Comparison of ENCODE assay signal across 8 mouse cellular contexts in genomic region chr2:33430771-33431699, GRCm38 (mm10). TPM values are rescaled to one million over a fixed set of nuclear protein-coding genes. Genes with fewer than 3 reads are reported as not detected.
DNase-seq lines count a peak whose midpoint lies in the region; ATAC-seq and TF ChIP-seq lines count a peak whose summit lies in the region.

Zbtb34 (minus strand) TSS chr2:33431324.

- H3K36me3 ChIP-seq in forebrain, embryonic 15.5 days: no peaks in the 10 kb centered on the region
- H3K36me3 ChIP-seq in hindbrain, embryonic 11.5 days (ENCODE audit: control insufficient read depth, insufficient read depth, low read length): no peaks in the 10 kb centered on the region
- no peaks in the 10 kb centered on the region for H3K36me3 ChIP-seq in small intestine, adult 2 months (ENCODE audit: control insufficient read depth, insufficient read depth, low read length)

- H3K4me3 ChIP-seq in forebrain, embryonic 15.5 days: peak within 1 kb of the TSS; percentile 83
- H3K4me3 ChIP-seq in hindbrain, embryonic 11.5 days (ENCODE audit: low read depth, low read length): peak within 1 kb of the TSS; percentile 98
- H3K4me3 ChIP-seq in small intestine, adult 2 months (ENCODE audit: low read depth, low read length): peak within 1 kb of the TSS; percentile 98

- TF ChIP-seq POLR2A in small intestine, adult 2 months (IDR thresholded peaks at IDR 0.05; ENCODE audit: low read depth, low read length): peak; percentile 71; the same call in 1 of the 2 replicates

- peak; percentile 69 for ATAC-seq in forebrain, embryonic 15.5 days (replicated peaks)
- peak; percentile 78 for ATAC-seq in hindbrain, embryonic 11.5 days (ENCODE audit: low FRiP score)
- peak; percentile 75 for ATAC-seq in megakaryocyte, adult 5-6 weeks (ENCODE audit: poor library complexity, severe bottlenecking)

- H3K27ac ChIP-seq in forebrain, embryonic 15.5 days (replicated peaks): peak within 1 kb of the TSS; percentile 62
- H3K27ac ChIP-seq in hindbrain, embryonic 11.5 days (ENCODE audit: low read depth, low read length): peak within 1 kb of the TSS; percentile 13
- H3K27ac ChIP-seq in small intestine, adult 2 months (ENCODE audit: insufficient read depth, low read depth, low read length): peak within 1 kb of the TSS; percentile 65

- H3K4me2 ChIP-seq in forebrain, embryonic 15.5 days (replicated peaks): peak within 1 kb of the TSS; percentile 90
- H3K4me2 ChIP-seq in hindbrain, embryonic 11.5 days (replicated peaks; ENCODE audit: low read depth, low read length): peak within 1 kb of the TSS; percentile 97

- DNase-seq in frontal cortex, postnatal 10 days (ENCODE audit: low spot score in 2 of 2): peak; percentile 43 to 63
- DNase-seq in frontal cortex, postnatal 14 days (ENCODE audit: low spot score in 2 of 2): no peak
- DNase-seq in cerebellum, adult 11-12 months: peak; percentile 53
- DNase-seq in hindbrain, embryonic 11.5 days (ENCODE audit: low spot score): peak; percentile 87
- peak in 1 of 2 experiments; percentile 37 for DNase-seq in left cerebral cortex, adult 8-10 months (ENCODE audit: low spot score in 2 of 2)

- peak within 1 kb of the TSS; percentile 88 for H3K9ac ChIP-seq in forebrain, embryonic 15.5 days (replicated peaks)
- peak within 1 kb of the TSS; percentile 93 for H3K9ac ChIP-seq in hindbrain, embryonic 11.5 days (ENCODE audit: low read depth, low read length)

- peak; percentile 98 for TF ChIP-seq CTCF in small intestine, adult 2 months (IDR thresholded peaks at IDR 0.05; ENCODE audit: extremely low read depth, insufficient read length, insufficient replicate concordance, low read depth, low read length)

- no peaks in the 10 kb centered on the region for H3K27me3 ChIP-seq in forebrain, embryonic 15.5 days
- no peaks in the 10 kb centered on the region for H3K27me3 ChIP-seq in hindbrain, embryonic 11.5 days (ENCODE audit: control insufficient read depth, insufficient read depth, low read length)
- H3K27me3 ChIP-seq in small intestine, adult 2 months (ENCODE audit: control insufficient read depth, insufficient read depth, low read length): no peaks in the 10 kb centered on the region

- H3K4me1 ChIP-seq in forebrain, embryonic 15.5 days: peaks cover 38% of the 10 kb centered on the region
- no peaks in the 10 kb centered on the region; the same call in 1 of the 2 replicates for H3K4me1 ChIP-seq in hindbrain, embryonic 11.5 days (replicated peaks; ENCODE audit: control insufficient read depth, insufficient read depth, low read length)
- H3K4me1 ChIP-seq in small intestine, adult 2 months (ENCODE audit: control insufficient read depth, insufficient read depth, insufficient read length, low read length): peaks cover 2% of the 10 kb centered on the region

- WGBS in forebrain, embryonic 15.5 days: under 1% methylated on average over 89 of the region's 102 CpGs
- 1% methylated on average over 81 of the region's 102 CpGs for WGBS in hindbrain, embryonic 11.5 days
- 2% methylated on average over 93 of the region's 102 CpGs for WGBS in small intestine, adult 2 months

- H3K9me3 ChIP-seq in forebrain, embryonic 15.5 days: no peaks in the 10 kb centered on the region
- H3K9me3 ChIP-seq in hindbrain, embryonic 11.5 days (ENCODE audit: control insufficient read depth, low read length): no peaks in the 10 kb centered on the region

RNA-seq across cellular contexts. Expression of gene Zbtb34, which starts in this region (rescaled TPM):
- polyA plus RNA-seq in forebrain, embryonic 15.5 days (2015; fragmentation: Nextera tagmentation; extraction: Ambion mirVana): 7.1 and 8.5 TPM in 2 replicates
- 8.0 and 8.5 TPM in 2 replicates for polyA plus RNA-seq in hindbrain, embryonic 11.5 days (2014; fragmentation: Nextera tagmentation; extraction: Ambion mirVana)
- 10 to 100 TPM; 22.7 to 30.4 (median 24.4) TPM for total RNA-seq in left cerebral cortex, adult 8-10 months (2022)
- 21.1 and 23.7 TPM in 2 replicates for total RNA-seq in megakaryocyte, adult 5-6 weeks (2015)
- total RNA-seq in megakaryocyte, adult 5-6 weeks (2017): 8.1 and 8.9 TPM in 2 replicates
- polyA plus RNA-seq in small intestine, adult 2 months (2012; rRNA removed): 3.6 and 4.2 TPM in 2 replicates

Comparison
In these comparisons a context has a peak if more than half of its experiments do, and no peak if none do; other contexts are left out.
1. DNase-seq: peak in frontal cortex, postnatal 10 days (2 of 2), cerebellum, adult 11-12 months (single experiment) and hindbrain, embryonic 11.5 days (single experiment); none in frontal cortex, postnatal 14 days (0 of 2).
2. H3K27ac ChIP-seq: peak in every context shown above with its lines; median percentile 65 in small intestine, adult 2 months; 62 in forebrain, embryonic 15.5 days; 13 in hindbrain, embryonic 11.5 days.
3. Peak in every context shown above with its lines, with median percentiles within 50 percentile points of each other: ATAC-seq and H3K4me3 ChIP-seq.